Mouse (Mus musculus) cerebellum, adult 9-11 months (tissue): ENCODE results near the gene Ckm.
A peak's percentile ranks its signal among the peaks of the same experiment; 100 is the strongest.

Source experiments
- DNase-seq: peaks from one replicate; pipeline ENCODE4 v3.0.0; 2022

Gene Ckm

DNA sequence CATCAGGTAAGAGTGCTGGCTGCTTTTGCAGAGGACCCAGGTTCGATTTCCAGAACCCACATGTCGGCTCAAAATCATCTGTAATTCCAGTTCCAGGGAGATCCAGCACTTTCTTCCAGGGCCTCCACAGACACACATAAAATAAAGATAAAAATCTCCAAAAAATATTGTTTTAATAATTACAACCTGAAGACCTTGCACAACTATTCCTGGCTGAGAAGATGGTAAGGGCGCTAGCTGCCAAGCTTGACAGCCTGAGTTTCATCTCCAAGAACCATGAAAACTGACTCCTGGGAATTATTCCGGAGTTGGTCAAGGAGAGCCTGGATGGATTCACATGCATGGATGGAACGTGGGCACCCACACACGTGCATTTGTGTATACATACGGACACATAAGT is at the start of gene Ckm:
Gene Ckm (plus strand): TSS at position 301 of the 400 bp plus-strand sequence.
- no peak for DNase-seq

DNA sequence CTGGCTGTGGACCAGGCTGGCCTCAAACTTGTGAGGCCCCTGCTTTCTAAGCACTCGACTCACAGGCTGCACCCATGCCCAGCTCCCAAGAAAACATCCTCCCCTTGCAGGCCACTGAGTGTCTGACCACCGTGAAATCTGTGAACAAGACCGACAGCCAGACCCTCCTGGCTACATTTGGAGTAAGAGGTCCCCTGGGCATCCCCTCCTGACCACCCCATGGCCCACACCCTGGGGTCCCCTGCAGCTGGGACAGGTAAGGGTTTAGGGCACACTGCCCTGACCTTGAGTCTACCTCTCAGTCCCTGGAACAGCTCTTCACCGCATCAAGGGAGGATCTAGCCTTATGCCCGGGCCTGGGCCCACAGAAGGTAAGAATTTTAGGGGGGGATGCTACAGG is 49.6 kb upstream of the Ckm start:
- no peak for DNase-seq

GRCm38 (mm10) chr7:19356311-19356710 is 48.3 kb upstream of the Ckm start:
- DNase-seq: no peak

- DNase-seq: no peak
These were observed 46.9 kb upstream of the Ckm start for GRCm38 (mm10) chr7:19357381-19358375.

GRCm38 (mm10) chr7:19358634-19359033 is 45.9 kb upstream of the Ckm start:
- no peak for DNase-seq

- peak; percentile 91 for DNase-seq
These were observed 45.2 kb upstream of the Ckm start, which contains the start of the genes Cd3eap and Ppp1r13l for GRCm38 (mm10) chr7:19359299-19359891. Cd3eap (minus strand) TSS chr7:19359483. Ppp1r13l (plus strand) TSS chr7:19359749.

- DNase-seq: peak; percentile 86
These were observed 44.5 kb upstream of the Ckm start for GRCm38 (mm10) chr7:19359892-19360641.

DNA sequence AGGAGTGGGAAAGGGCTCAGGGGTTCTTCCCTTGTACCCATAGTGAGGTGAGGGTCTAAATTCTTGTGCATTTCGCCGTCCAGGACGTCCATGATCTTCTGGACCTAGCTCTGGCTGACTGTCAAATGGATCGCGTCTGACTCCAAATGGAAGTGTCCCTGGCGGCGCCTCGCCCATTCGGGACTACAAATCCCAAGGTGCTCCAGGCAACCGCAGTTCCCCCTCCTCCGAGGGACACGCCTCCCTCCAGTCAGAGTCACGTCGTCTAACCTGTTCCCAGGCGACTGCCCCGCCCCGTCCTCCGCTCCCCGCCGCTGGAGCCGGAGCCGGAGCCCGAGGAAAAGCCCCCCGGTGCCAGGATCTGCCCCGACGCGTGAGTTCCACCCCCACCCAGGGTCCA is 43.6 kb upstream of the Ckm start:
- peak; percentile 96 for DNase-seq

DNA sequence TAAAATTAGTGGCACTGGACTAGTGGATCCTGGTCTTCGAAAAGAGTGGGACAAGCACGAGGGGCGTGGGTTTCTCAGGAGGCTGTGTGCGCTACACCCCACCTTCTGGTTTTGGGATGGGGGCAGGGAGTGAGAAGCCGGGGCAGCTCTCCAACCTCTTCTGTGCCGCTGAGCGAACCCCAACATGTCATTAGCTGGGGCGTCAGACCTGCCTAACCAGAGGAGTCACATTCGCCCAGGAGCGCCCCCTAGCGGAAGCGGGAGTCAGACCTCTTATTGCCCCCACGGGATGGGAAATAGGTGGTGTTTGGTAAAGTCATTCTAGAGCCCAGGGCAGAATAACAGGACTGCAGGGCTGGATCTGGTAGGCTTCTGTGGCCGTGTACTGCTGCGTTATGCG is 42.9 kb upstream of the Ckm start:
- DNase-seq: peak; percentile 84

DNA sequence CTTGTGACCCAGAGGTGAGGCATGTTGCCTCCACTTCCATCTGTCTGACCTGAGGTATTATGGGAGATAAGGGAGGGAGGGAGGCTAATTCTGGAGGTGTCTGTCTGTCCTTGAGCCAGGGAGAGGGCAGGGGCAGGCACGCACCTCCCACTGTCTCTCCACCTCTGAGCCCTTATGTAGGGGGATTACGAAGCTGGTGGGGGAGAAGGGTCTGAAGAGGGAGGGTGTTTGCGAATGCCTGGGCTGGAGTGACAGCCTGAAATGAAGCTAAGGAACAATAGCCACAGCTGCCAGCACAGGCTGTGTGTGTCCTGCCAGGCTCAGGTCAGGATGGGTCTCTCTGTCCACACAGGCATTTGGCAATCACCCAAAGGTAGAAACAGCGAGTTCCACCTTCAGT is 42.3 kb upstream of the Ckm start:
- peak; percentile 72 for DNase-seq

DNA sequence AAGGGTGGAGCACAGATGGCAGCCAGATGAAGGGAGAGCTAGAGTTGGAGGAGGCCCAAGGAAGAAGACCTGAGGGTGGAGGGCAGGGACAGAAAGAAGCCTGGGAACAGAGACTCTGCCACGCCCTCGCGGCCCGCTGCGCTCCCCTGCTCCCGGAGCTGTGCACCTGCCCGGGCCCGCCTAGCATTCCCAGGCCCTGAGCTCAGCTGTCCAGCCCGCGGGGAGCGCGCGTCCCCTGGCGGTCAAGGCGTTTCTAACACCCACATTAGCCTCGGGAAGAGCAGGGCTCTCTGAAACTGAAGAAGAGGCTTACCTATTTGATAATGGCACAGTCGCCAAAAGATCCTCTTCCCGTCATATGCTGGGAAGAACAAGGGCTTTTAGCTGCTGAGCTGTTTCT is 40.7 kb upstream of the Ckm start:
- peak; percentile 84 for DNase-seq

DNA sequence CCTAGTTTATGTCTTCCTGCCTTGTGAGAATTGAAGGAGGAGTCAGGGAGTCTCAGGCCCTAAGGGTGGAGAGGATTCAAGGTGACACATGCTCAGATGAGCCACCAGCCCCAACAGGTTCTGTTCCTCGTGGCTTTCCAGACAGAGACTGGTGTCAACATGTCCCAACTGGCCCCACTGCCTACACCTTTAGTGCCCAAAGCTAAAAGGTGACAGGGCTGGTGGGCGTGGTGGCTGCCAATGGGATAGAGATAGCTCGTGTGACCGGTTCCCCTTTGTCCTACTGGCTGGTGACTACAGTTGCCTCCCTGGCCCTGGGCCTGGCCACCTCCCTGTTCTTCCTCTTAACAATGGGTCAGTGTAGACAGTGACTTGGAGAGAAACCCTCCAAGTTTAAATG is 39.2 kb upstream of the Ckm start:
- DNase-seq: no peak

DNA sequence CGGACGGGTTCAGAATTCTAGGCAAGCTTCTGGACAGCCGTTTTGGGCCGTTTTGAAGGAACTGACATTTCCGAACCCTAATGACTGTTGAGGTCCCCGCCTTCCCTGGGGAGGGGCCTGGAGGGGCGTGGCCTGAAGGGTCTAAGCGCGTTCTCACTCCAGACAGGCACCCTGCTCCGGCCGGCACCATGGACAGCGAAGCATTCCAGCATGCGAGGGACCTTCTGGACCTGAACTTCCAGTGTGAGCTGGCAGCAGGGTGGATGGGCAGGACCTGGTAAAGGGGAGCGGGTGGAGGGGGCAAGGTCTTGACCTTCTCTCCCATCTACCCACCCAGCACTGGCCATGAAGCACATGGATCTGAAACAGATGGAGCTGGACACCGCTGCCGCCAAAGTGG is 36.2 kb upstream of the Ckm start:
- no peak for DNase-seq

- DNase-seq: peak; percentile 75
These were observed 34.7 kb upstream of the Ckm start for GRCm38 (mm10) chr7:19369823-19370425.

DNA sequence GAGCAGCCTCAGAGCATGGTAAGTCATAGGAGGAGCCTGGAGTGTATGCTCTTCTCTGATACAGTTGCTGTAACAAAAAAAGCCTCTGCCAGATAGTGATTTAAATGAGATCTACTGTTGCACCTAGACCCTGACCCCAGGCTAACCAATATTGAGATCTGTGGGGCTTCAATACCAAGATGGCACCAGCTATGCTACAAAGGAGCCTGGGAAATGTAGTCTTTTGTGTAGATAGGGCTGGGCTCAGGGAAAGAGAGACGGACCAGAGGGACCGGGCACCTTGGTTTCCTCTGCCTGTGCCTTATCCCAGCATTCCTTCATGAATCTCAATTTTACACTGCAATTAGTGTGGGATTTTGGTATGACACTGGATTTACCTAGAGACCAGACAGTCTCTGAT is 31.2 kb upstream of the Ckm start:
- DNase-seq: no peak

- no peak for DNase-seq
These were observed 29.2 kb upstream of the Ckm start for GRCm38 (mm10) chr7:19375368-19375767.

- DNase-seq: no peak
These were observed 28.6 kb upstream of the Ckm start for GRCm38 (mm10) chr7:19376019-19376418.

- no peak for DNase-seq
These were observed 26.5 kb upstream of the Ckm start for GRCm38 (mm10) chr7:19378049-19378448.

GRCm38 (mm10) chr7:19381377-19382165 is 23.0 kb upstream of the Ckm start, which contains the start of gene Ercc2:
Ercc2 (plus strand) TSS chr7:19382010.
- peak; percentile 98 for DNase-seq

GRCm38 (mm10) chr7:19382166-19382541 is 22.4 kb upstream of the Ckm start:
- DNase-seq: no peak

DNA sequence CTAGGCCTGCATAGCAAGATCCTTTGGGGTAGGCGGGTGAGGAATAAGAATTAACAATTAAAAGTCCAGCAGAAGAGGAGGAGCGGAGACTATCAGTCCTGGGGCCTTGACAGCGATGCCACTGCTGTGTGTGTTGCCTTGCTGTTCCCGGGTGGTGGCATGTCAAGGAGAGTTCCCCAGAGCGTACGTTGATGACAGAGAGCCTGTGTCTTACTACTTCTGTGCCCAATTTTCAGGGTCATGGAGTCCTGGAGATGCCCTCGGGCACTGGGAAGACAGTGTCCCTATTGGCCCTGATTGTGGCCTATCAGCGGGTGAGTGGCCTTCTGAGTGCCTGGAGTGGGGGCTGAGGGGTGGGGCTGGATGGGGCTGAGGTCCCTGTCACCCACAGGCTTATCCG is 20.9 kb upstream of the Ckm start:
- no peak for DNase-seq
